Mouse (Mus musculus) liver, embryonic 14.5 days (tissue): ENCODE measurements around the gene Mgrn1.

Experiments
- CTCF ChIP-seq: IDR thresholded peaks from 2 replicates; pipeline ENCODE4 v1.5.1; 2016; ENCODE audit warnings: antibody characterized with exemption, low read depth, control low read depth
- EP300 ChIP-seq: IDR thresholded peaks from 2 replicates; pipeline ENCODE4 v1.6.1; 2016; ENCODE audit warnings: antibody characterized with exemption, low read depth

DNA sequence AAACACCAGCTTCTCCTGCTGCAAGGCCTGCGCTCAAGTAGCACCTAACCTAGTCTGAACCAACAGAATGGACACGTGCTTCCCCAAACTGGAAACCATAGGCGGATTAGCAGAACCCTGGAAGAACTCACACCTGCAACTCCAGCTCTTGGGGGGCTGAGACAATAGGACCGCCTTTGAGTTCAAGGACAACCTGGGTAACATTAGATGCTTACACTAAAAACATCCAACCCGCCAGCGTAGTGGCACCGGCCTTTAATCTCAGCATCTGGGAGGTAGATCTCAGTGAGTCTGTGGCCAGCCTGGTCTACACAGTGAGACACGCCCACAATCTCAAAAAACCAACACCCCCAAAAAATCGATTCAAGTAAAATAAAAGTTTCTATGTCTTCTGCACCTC is 77.3 kb downstream of the Mgrn1 start:
- TF ChIP-seq CTCF (no peak), EP300 (no peak)
